Mouse (Mus musculus): ENCODE measurements at regions not wholly inside any gene's neighbourhood (a gene's known extent, or its start where the extent isn't known, plus 50 kb on each side); places are given as distances from the start of the nearest gene placed in this dataset.

- TF ChIP-seq MEF2A (IDR thresholded peaks at IDR 0.05; ENCODE audit: extremely low read depth, insufficient replicate concordance, low read depth, low read length, poor library complexity, severe bottlenecking) (no peak), CHD2 (IDR thresholded peaks at IDR 0.05; ENCODE audit: low read length) (no peak)
These were observed 71.9 kb upstream of the Rpl10-ps3 start (continued) for GRCm38 (mm10) chr9:50416677-50417076.

GRCm38 (mm10) chr9:50421061-50421460 is 73.3 kb upstream of the Plet1 start:
- TF ChIP-seq SMC3 (IDR thresholded peaks at IDR 0.05; ENCODE audit: low read depth, low read length): peak; percentile 38
- TF ChIP-seq CTCF (IDR thresholded peaks at IDR 0.05 in 2 of 3, conservative IDR thresholded peaks at IDR 0.05 in 1 of 3; ENCODE audit: control insufficient read depth in 1 of 3, insufficient read depth in 1 of 3, low read depth in 2 of 3, low read length in 3 of 3, poor library complexity in 1 of 3, severe bottlenecking in 1 of 3): peak; percentile 45 to 74 (median 56); a peak in 5 of 6 replicates
- TF ChIP-seq ZNF384 (IDR thresholded peaks at IDR 0.05; ENCODE audit: low read depth, low read length): no peak
- peak; percentile 39 for TF ChIP-seq RAD21 (IDR thresholded peaks at IDR 0.05; ENCODE audit: low read depth, low read length)
- Histone ChIP-seq H3K4me3 (ENCODE audit: control insufficient read depth in 1 of 2, insufficient read depth in 1 of 2, low read depth in 2 of 2, low read length in 2 of 2) (no peak overlapping the region), H3K4me1 (ENCODE audit: control insufficient read depth in 1 of 2, insufficient read depth in 2 of 2, low read length in 2 of 2) (peaks cover 6 to 9% of the 10 kb centered on the region in 2 experiments; a peak in 3 of 4 replicates), H3K27me3 (ENCODE audit: control insufficient read depth in 1 of 2, insufficient read depth in 2 of 2, low read length in 2 of 2) (no peaks in the 10 kb centered on the region; a peak in 1 of 4 replicates), H3K79me2 (ENCODE audit: control insufficient read depth, insufficient read depth, low read length, poor library complexity) (no peaks in the 10 kb centered on the region), H3K36me3 (ENCODE audit: control insufficient read depth in 1 of 2, insufficient read depth in 2 of 2, low read length in 2 of 2) (peaks cover 0 to 7% of the 10 kb centered on the region in 2 experiments; a peak in 2 of 4 replicates), H3K9me3 (replicated peaks; ENCODE audit: insufficient read depth, low read length) (no peaks in the 10 kb centered on the region), H3K27ac (ENCODE audit: control insufficient read depth, low read depth, low read length) (no peak overlapping the region), H3K9ac (ENCODE audit: control insufficient read depth, low read depth, low read length, poor library complexity, severe bottlenecking) (no peak overlapping the region)
- DNase-seq (ENCODE audit: low read depth, low spot score): peak; percentile 53

- peaks cover 3 to 5% of the 10 kb centered on the region in 2 experiments; a peak in 2 of 4 replicates for H3K4me1 ChIP-seq (ENCODE audit: control insufficient read depth in 1 of 2, insufficient read depth in 2 of 2, low read length in 2 of 2)
- no peaks in the 10 kb centered on the region for H3K79me2 ChIP-seq (ENCODE audit: control insufficient read depth, insufficient read depth, low read length, poor library complexity)
- no peaks in the 10 kb centered on the region; a peak in 1 of 4 replicates for H3K27me3 ChIP-seq (ENCODE audit: control insufficient read depth in 1 of 2, insufficient read depth in 2 of 2, low read length in 2 of 2)
- TF ChIP-seq RCOR1 (IDR thresholded peaks at IDR 0.05; ENCODE audit: low read depth, low read length) (no peak), USF1 (IDR thresholded peaks at IDR 0.05; ENCODE audit: low read depth, low read length) (no peak), CHD1 (IDR thresholded peaks at IDR 0.05; ENCODE audit: low read depth, low read length) (no peak), TCF12 (IDR thresholded peaks at IDR 0.05; ENCODE audit: low read depth, low read length) (no peak)
- H3K4me3 ChIP-seq (ENCODE audit: control insufficient read depth in 1 of 2, insufficient read depth in 1 of 2, low read depth in 2 of 2, low read length in 2 of 2): no peak overlapping the region
- DNase-seq (ENCODE audit: low read depth, low spot score): no peak
- H3K9me3 ChIP-seq (replicated peaks; ENCODE audit: insufficient read depth, low read length): no peaks in the 10 kb centered on the region
- H3K27ac ChIP-seq (ENCODE audit: control insufficient read depth, low read depth, low read length): no peak overlapping the region
- no peak overlapping the region for H3K9ac ChIP-seq (ENCODE audit: control insufficient read depth, low read depth, low read length, poor library complexity, severe bottlenecking)
- peaks cover 0 to 3% of the 10 kb centered on the region in 2 experiments; a peak in 2 of 4 replicates for H3K36me3 ChIP-seq (ENCODE audit: control insufficient read depth in 1 of 2, insufficient read depth in 2 of 2, low read length in 2 of 2)
These were observed 72.6 kb upstream of the Plet1 start for GRCm38 (mm10) chr9:50421572-50422285.
